In genomic region chr1:185684638-185685037, GRCm38 (mm10) we compare ENCODE assay signal across 9 mouse cellular contexts.
A peak's percentile ranks its signal among the peaks of the same experiment; 100 is the strongest.
DNase-seq lines count a peak whose midpoint lies in the region; ATAC-seq and TF ChIP-seq lines count a peak whose summit lies in the region.
"Had no signal": no experiment of that assay in that cellular context is flagged by ENCODE, and none has a peak within 500 bp of the region (broad histone marks: within the 10 kb centered on the region; RNA-seq: fewer than 3 reads in every experiment).

No protein-coding gene starts in this region.

- H3K4me1 ChIP-seq in heart, adult 2 months (ENCODE audit: control insufficient read depth, insufficient read depth, low read length), result no peaks in the 10 kb centered on the region
- H3K4me1 ChIP-seq in heart, embryonic 12.5 days (replicated peaks), result no peaks in the 10 kb centered on the region

- no peaks in the 10 kb centered on the region for H3K79me2 ChIP-seq in heart, adult 2 months (replicated peaks; ENCODE audit: control insufficient read depth, insufficient read depth, low read length)

- no peak for TF ChIP-seq POLR2A in heart, adult 2 months (IDR thresholded peaks at IDR 0.05; ENCODE audit: insufficient read depth, low read depth, low read length)

- H3K36me3 ChIP-seq in heart, adult 2 months (ENCODE audit: control insufficient read depth, insufficient read depth, low read length), result no peaks in the 10 kb centered on the region
- no peaks in the 10 kb centered on the region for H3K36me3 ChIP-seq in heart, embryonic 12.5 days

- H3K27ac ChIP-seq in heart, adult 2 months, result no peak overlapping the region
- H3K27ac ChIP-seq in heart, embryonic 12.5 days (ENCODE audit: poor library complexity, severe bottlenecking), result no peak overlapping the region
- H3K27ac ChIP-seq: macrophage had no signal

- no peak for TF ChIP-seq EP300 in heart, adult 2 months (IDR thresholded peaks at IDR 0.05; ENCODE audit: insufficient read depth, low read depth, low read length)

- peak in 1 of 2 experiments; percentile 31 for DNase-seq in heart, adult 2 months
- DNase-seq in ovary, postnatal 14 days (ENCODE audit: low spot score), result peak; percentile 22
- DNase-seq in ovary, postnatal 10 days (ENCODE audit: low spot score), result no peak
- peak; percentile 52 to 58 for DNase-seq in cerebellum, postnatal 10 days
- DNase-seq in lung, postnatal 14 days, result peak; percentile 33
- DNase-seq in spleen, postnatal 4 days (ENCODE audit: low spot score in 2 of 2), result no peak

- TF ChIP-seq CTCF in heart, adult 2 months (IDR thresholded peaks at IDR 0.05), result peak; percentile 66

- H3K4me3 ChIP-seq in heart, adult 2 months, result no peak overlapping the region
- H3K4me3 ChIP-seq in heart, embryonic 12.5 days, result no peak overlapping the region

- H3K9me3 ChIP-seq in heart, embryonic 12.5 days (replicated peaks), result no peaks in the 10 kb centered on the region

- no peak for ATAC-seq in heart, embryonic 12.5 days (ENCODE audit: insufficient number of reproducible peaks, low FRiP score)
- no peak for ATAC-seq in activated CD4-positive, CD25-positive, alpha-beta regulatory T cell, adult 4 months

- no peaks in the 10 kb centered on the region for H3K27me3 ChIP-seq in heart, adult 2 months (ENCODE audit: control insufficient read depth, insufficient read depth, low read length)
- no peaks in the 10 kb centered on the region for H3K27me3 ChIP-seq in heart, embryonic 12.5 days (replicated peaks)

- 81% methylated on average over 9 of the region's 9 CpGs for WGBS in heart, adult 2 months
- WGBS in heart, embryonic 12.5 days, result 73% methylated on average over 9 of the region's 9 CpGs

- no peak overlapping the region for H3K9ac ChIP-seq in heart, adult 2 months (ENCODE audit: low read depth, low read length)
- no peak overlapping the region for H3K9ac ChIP-seq in heart, embryonic 12.5 days

- intact Hi-C loops in heart, adult 2 months (cut with DNase I), result no loop called here

- H3K4me2 ChIP-seq in heart, embryonic 12.5 days, result no peak overlapping the region

Comparison
In these comparisons a context has a peak if more than half of its experiments do, and no peak if none do; other contexts are left out.
1. DNase-seq: peak in ovary, postnatal 14 days (single experiment), cerebellum, postnatal 10 days (2 of 2) and lung, postnatal 14 days (single experiment); none in ovary, postnatal 10 days (single experiment) and spleen, postnatal 4 days (0 of 2).